ENCODE assay signal across 13 mouse cellular contexts in genomic region chr7:139530591-139531427, GRCm38 (mm10). TPM values are rescaled to one million over a fixed set of nuclear protein-coding genes. Genes with fewer than 3 reads are reported as not detected.
DNase-seq lines count a peak whose midpoint lies in the region; ATAC-seq and TF ChIP-seq lines count a peak whose summit lies in the region.
"Had no signal": no experiment of that assay in that cellular context is flagged by ENCODE, and none has a peak within 500 bp of the region (broad histone marks: within the 10 kb centered on the region; RNA-seq: fewer than 3 reads in every experiment).

No protein-coding gene starts in this region.

- no peaks in the 10 kb centered on the region for H3K9me3 ChIP-seq in hindbrain, embryonic 11.5 days (ENCODE audit: control insufficient read depth, low read length)
- no peaks in the 10 kb centered on the region for H3K9me3 ChIP-seq in midbrain, postnatal 0 days (ENCODE audit: low read length)
- H3K9me3 ChIP-seq: stomach, embryonic 15.5 days had no signal

- H3K27me3 ChIP-seq in hindbrain, embryonic 11.5 days (ENCODE audit: control insufficient read depth, insufficient read depth, low read length): peaks cover 77% of the 10 kb centered on the region
- H3K27me3 ChIP-seq in midbrain, postnatal 0 days (ENCODE audit: insufficient read depth, low read length): peaks cover 19% of the 10 kb centered on the region
- H3K27me3 ChIP-seq: stomach, embryonic 15.5 days had no signal

- peak; percentile 78 for ATAC-seq in hindbrain, embryonic 11.5 days (ENCODE audit: low FRiP score)
- peak; percentile 77 for ATAC-seq in midbrain, postnatal 0 days (ENCODE audit: low FRiP score)
- ATAC-seq: CD4-positive, CD25-positive, alpha-beta regulatory T cell, adult 4 months had no signal

- H3K4me1 ChIP-seq in hindbrain, embryonic 11.5 days (replicated peaks; ENCODE audit: control insufficient read depth, insufficient read depth, low read length): peaks cover 3% of the 10 kb centered on the region
- 0 out of 2 replicates have a peak, but pooled peaks cover 3% of the 10 kb centered on the region for H3K4me1 ChIP-seq in midbrain, postnatal 0 days (ENCODE audit: insufficient read depth, low read length)
- H3K4me1 ChIP-seq: stomach, embryonic 15.5 days had no signal

- peak; percentile 87 for DNase-seq in adrenal gland, adult 2 months
- DNase-seq in embryo, embryonic 11 days: peak; percentile 61
- peak; percentile 71 for DNase-seq in hindbrain, embryonic 11.5 days (ENCODE audit: low spot score)
- DNase-seq in midbrain, postnatal 0 days (ENCODE audit: low spot score): peak; percentile 79
- DNase-seq in spleen, postnatal 14 days (ENCODE audit: low spot score in 2 of 2): no peak
- no peak for DNase-seq in heart, postnatal 4 days
- DNase-seq in urinary bladder, postnatal 10 days (ENCODE audit: low spot score): no peak
- DNase-seq in liver: no peak
- DNase-seq: cerebellum, adult 11 months; lung, postnatal 4 days had no signal

- no peak overlapping the region for H3K9ac ChIP-seq in hindbrain, embryonic 11.5 days (ENCODE audit: low read depth, low read length)
- H3K9ac ChIP-seq in midbrain, postnatal 0 days (replicated peaks; ENCODE audit: low read length, poor library complexity, severe bottlenecking): no peak overlapping the region
- H3K9ac ChIP-seq: stomach, embryonic 15.5 days had no signal

- TF ChIP-seq CTCF in midbrain, postnatal 0 days (IDR thresholded peaks at IDR 0.05): no peak

- H3K4me3 ChIP-seq in hindbrain, embryonic 11.5 days (ENCODE audit: low read depth, low read length): no peak overlapping the region
- H3K4me3 ChIP-seq in midbrain, postnatal 0 days (ENCODE audit: low read depth, low read length): no peak overlapping the region
- H3K4me3 ChIP-seq: stomach, embryonic 15.5 days had no signal

- H3K36me3 ChIP-seq in hindbrain, embryonic 11.5 days (ENCODE audit: control insufficient read depth, insufficient read depth, low read length): no peaks in the 10 kb centered on the region
- peaks cover 10% of the 10 kb centered on the region; the same call in 1 of the 2 replicates for H3K36me3 ChIP-seq in midbrain, postnatal 0 days (ENCODE audit: insufficient read depth, low read length)

- H3K4me2 ChIP-seq in hindbrain, embryonic 11.5 days (replicated peaks; ENCODE audit: low read depth, low read length): no peak overlapping the region
- H3K4me2 ChIP-seq in midbrain, postnatal 0 days (ENCODE audit: low read depth, low read length, poor library complexity, severe bottlenecking): no peak overlapping the region
- H3K4me2 ChIP-seq: stomach, embryonic 15.5 days had no signal

- WGBS in hindbrain, embryonic 11.5 days: 32% methylated on average over 16 of the region's 16 CpGs
- 39% methylated on average over 16 of the region's 16 CpGs for WGBS in midbrain, postnatal 0 days

- H3K27ac ChIP-seq in hindbrain, embryonic 11.5 days (ENCODE audit: low read depth, low read length): peak overlapping the region; percentile 51
- no peak overlapping the region for H3K27ac ChIP-seq in midbrain, postnatal 0 days (ENCODE audit: low read depth, low read length)
- H3K27ac ChIP-seq: stomach, embryonic 15.5 days had no signal

RNA-seq across cellular contexts. Expression of gene Nkx6-2, which starts 51.8 kb away (rescaled TPM):
- total RNA-seq in adrenal gland, adult 2 months (2021): not detected
- polyA plus RNA-seq in adrenal gland, adult 2 months (2012; rRNA removed): 0.24 and 0.56 TPM in 2 replicates
- polyA plus RNA-seq in hindbrain, embryonic 11.5 days (2014; fragmentation: Nextera tagmentation; extraction: Ambion mirVana): 21.1 and 21.5 TPM in 2 replicates
- 8.3 and 10.0 TPM in 2 replicates for total RNA-seq in midbrain, postnatal 0 days (2014; rRNA removed)
- polyA plus RNA-seq in midbrain, postnatal 0 days (2015; fragmentation: Nextera tagmentation; extraction: Ambion mirVana): 7.3 and 8.2 TPM in 2 replicates
- total RNA-seq in heart, postnatal 4 days (2021): under 1 TPM in 1 of 2 experiments, not detected in 1; 0.14 TPM
- total RNA-seq: granulocyte monocyte progenitor cell, adult 5-6 weeks had no signal
- polyA plus RNA-seq: CD4-positive, CD25-positive, alpha-beta regulatory T cell, adult 4 months had no signal

Comparison
In these comparisons a context has a peak if more than half of its experiments do, and no peak if none do; other contexts are left out.
1. DNase-seq: peak in adrenal gland, adult 2 months (single experiment), embryo, embryonic 11 days (single experiment), hindbrain, embryonic 11.5 days (single experiment) and midbrain, postnatal 0 days (single experiment); none in spleen, postnatal 14 days (0 of 2), heart, postnatal 4 days (single experiment), urinary bladder, postnatal 10 days (single experiment) and liver (single experiment).